Mouse (Mus musculus) erythroblast, embryonic 14.5 days (primary cell): ENCODE measurements around the gene Lrguk. TPM values are rescaled to one million over a fixed set of nuclear protein-coding genes. Genes with fewer than 3 reads are reported as not detected.

Experiments used
- H3K27me3 ChIP-seq: 2 replicates; pipeline ENCODE4 v1.6.1; 2012; ENCODE audit warnings: inconsistent platforms; ENCODE audit not compliant: control insufficient read depth
- H3K36me3 ChIP-seq: 2 replicates; pipeline ENCODE4 v1.6.1; 2012; ENCODE audit warnings: mild to moderate bottlenecking, inconsistent platforms; ENCODE audit not compliant: control insufficient read depth
- H3K4me1 ChIP-seq: 2 replicates; pipeline ENCODE4 v1.6.1; 2012; ENCODE audit warnings: inconsistent platforms; ENCODE audit not compliant: control insufficient read depth
- H3K4me3 ChIP-seq: replicated peaks from 2 replicates; pipeline ENCODE3; 2012; ENCODE audit warnings: moderate library complexity, mild to moderate bottlenecking, inconsistent platforms
- H3K9me3 ChIP-seq: 2 replicates; pipeline ENCODE4 v1.6.1; 2012; ENCODE audit warnings: low read length, inconsistent platforms, mixed read lengths; ENCODE audit not compliant: control insufficient read depth
- GATA1 ChIP-seq: IDR thresholded peaks from 2 replicates; pipeline ENCODE4 v1.6.1; 2012; ENCODE audit warnings: low read length, inconsistent platforms, mixed read lengths
- TAL1 ChIP-seq: IDR thresholded peaks from 3 replicates; pipeline ENCODE4 v1.6.1; 2012; ENCODE audit warnings: low read length, inconsistent platforms, mixed read lengths
- polyA plus RNA-seq: library from polyadenylated mRNA; stranded (reverse); fragments of >175 nt; gene quantifications from 2 replicates; pipeline ENCODE4 v1.2.3, GENCODE M21; 2012

Lrguk gene
- polyA plus RNA-seq, 1 experiment = not detected

DNA sequence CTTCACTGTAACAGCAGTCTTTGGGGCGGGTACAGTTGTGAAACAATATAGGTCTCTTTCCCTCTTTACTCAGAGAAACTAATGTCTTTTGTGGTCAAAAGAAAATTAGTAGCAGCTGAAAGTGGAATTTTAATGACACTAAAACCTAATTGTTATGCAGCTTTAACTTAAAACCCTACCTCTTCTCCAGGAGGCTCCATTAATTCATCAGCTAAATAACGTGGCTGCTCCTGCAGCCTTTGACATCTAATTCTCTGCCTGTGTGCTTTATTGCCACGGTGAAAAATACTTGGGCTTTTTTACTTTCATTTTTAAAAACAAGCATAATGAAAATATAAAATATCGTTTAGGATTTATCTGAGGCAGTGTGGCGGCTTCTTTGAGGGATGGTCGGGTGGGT, 15.8 kb upstream of the Lrguk start:
- peaks cover 7% of the 10 kb centered on the region; the same call in 1 of the 2 replicates for H3K9me3 ChIP-seq
- TF ChIP-seq GATA1 = no peak
- TF ChIP-seq TAL1 = no peak
- H3K27me3 ChIP-seq = no peaks in the 10 kb centered on the region
- H3K36me3 ChIP-seq = no peaks in the 10 kb centered on the region
- H3K4me3 ChIP-seq = no peak overlapping the region
- H3K4me1 ChIP-seq = no peaks in the 10 kb centered on the region

DNA sequence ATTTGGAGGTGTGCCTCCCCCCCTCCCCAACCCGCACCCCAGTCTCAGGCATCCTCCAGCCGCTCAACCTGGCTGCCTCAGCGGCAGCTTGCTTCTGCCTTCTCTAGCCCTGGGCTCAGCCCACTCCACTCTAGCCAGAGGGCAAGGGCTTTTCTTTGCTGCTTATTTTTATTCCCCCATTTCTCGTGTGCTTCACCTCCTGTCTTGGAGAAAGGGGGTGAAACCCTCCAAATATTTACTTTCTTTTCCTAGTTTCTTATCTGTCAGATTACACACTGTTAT, 439 bp downstream of the Lrguk start:
- Histone ChIP-seq H3K4me3 (peak overlapping the region; percentile 62), H3K36me3 (no peaks in the 10 kb centered on the region), H3K4me1 (peaks cover 19% of the 10 kb centered on the region), H3K9me3 (no peaks in the 10 kb centered on the region), H3K27me3 (peaks cover 4% of the 10 kb centered on the region; the same call in 1 of the 2 replicates)
- no peak for TF ChIP-seq GATA1
- TF ChIP-seq TAL1 = no peak

DNA sequence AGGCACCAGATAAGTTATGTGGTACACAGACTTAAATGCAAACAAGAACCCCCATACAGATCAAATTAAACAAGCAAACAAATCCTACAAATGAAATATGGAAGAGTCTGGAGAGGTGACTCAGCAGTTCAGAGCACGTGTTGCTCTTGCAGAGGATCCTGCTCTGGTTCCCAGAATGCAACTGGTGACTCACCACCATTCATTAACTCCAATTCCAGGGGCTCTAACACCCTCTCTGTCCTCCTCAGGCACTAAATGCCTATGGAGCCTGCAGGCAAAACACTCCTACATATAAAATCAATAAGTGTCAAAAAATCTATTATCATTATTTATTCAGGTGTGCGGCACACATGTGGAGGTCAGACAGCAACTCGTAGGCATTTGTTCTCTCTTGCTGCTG, 4.8 kb downstream of the Lrguk start:
- no peaks in the 10 kb centered on the region for H3K9me3 ChIP-seq
- peaks cover 4% of the 10 kb centered on the region; the same call in 1 of the 2 replicates for H3K27me3 ChIP-seq
- no peaks in the 10 kb centered on the region for H3K36me3 ChIP-seq
- peaks cover 16% of the 10 kb centered on the region for H3K4me1 ChIP-seq
- TF ChIP-seq GATA1 (no peak), TAL1 (no peak)
- no peak overlapping the region for H3K4me3 ChIP-seq

DNA sequence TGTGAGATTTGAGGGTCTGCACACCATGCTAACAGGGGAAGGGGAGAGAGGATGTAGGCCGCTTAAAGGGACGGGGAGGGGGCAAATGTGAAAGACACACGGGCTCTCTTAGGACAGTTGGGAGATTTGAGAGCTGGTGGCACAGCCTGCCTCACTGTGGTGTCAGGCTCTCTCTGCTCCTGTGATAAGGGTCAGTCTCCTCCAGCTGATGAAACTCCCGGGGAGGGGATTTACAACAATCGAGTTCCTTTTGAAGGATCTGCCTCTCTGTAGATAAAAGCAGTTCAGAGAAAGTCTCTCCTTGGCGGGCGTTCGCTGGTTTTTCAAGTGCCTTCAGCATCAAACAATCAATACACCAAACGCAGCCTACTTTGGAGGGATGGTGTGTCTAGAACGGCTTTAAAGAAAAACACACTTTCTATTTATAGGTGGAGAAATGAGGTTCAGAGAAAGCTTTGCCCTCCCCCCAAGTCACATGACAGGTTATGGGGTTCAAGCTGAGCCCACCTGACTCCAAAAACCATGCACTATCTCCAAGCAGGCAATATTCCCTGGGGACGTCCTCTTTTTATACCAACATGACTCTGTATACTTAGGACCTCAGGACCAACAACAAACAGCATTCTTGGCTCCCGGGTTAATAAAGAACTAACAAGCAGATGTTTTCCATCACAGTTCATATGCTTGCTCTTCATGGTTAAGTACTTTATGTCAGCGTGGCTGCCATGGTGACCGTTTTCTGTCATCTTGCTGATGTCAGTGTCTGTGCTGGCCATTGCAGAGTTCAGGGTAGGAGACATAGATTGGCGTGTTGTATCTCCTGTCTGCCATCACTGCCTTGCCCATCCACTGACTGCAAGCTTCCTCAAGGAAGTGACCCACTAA, 5.6 kb downstream of the Lrguk start:
- no peaks in the 10 kb centered on the region for H3K36me3 ChIP-seq
- peaks cover 4% of the 10 kb centered on the region; the same call in 1 of the 2 replicates for H3K27me3 ChIP-seq
- no peaks in the 10 kb centered on the region for H3K9me3 ChIP-seq
- H3K4me1 ChIP-seq = peaks cover 9% of the 10 kb centered on the region
- no peak overlapping the region for H3K4me3 ChIP-seq
- TF ChIP-seq GATA1 (no peak), TAL1 (no peak)

DNA sequence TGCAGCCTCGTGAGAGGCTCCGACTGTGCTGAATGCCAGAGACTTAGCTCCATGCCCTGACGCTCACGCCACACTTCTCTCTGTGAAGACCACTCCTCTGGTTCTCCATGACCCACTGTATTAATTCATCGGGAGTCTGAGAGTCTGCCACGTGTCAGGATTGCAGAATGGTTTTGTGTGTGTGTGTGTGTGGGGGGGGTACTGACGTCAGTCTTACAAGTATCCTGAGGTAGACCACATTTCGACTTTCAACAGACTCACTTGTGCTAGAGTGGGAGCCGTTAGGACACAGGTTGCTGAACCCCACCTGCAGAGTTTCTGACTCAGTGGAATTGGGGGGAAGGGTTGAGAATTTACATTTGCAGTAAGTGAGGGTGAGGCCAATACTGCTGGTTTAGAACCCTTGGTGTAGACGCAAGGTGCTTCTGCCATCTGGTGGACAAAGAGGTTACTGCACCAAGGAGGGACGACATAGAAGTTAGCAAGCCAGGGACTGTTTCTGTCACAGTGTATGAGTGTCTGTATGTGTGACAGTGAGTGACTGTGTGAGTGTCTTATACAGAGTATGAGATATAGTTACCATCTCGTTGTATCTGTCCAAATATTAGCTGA, 11.5 kb downstream of the Lrguk start:
- Histone ChIP-seq H3K36me3 (no peaks in the 10 kb centered on the region), H3K4me1 (no peaks in the 10 kb centered on the region), H3K27me3 (no peaks in the 10 kb centered on the region), H3K4me3 (no peak overlapping the region), H3K9me3 (no peaks in the 10 kb centered on the region)
- TF ChIP-seq GATA1 = no peak
- TF ChIP-seq TAL1 = no peak

DNA sequence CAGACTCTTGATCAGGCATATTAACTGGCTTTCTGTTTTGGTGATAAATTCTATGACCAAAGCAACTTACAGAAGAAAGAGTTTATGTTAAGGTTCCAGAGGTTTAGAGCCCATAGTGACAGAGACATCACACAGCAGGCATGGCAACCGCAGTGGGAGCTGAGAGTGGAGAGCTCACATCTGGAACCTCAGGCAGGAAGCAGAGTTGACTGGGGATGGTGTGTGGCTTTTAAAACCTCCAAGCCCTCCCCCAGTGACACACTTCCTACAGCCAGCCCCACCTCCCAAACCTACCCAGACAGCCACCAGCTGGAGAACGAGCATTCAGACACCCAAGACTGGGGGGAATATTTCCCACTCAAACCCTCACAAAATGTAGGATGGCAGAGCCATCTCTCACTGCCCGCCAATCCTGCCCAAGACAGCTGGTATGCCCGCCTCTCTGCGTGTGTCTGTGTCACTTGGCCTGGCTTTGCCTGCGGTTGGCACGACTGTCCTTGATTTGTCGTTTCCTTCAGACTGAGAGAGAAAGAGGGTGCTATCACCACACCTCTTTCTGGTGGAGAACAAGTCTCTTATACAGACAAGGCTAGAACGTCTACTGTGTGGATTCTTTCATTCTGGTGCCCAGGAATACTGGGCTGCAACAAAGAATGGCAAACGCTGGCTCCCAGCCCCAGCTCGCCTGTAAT, 12.5 kb downstream of the Lrguk start:
- no peaks in the 10 kb centered on the region for H3K36me3 ChIP-seq
- H3K4me1 ChIP-seq = no peaks in the 10 kb centered on the region
- H3K9me3 ChIP-seq = no peaks in the 10 kb centered on the region
- no peaks in the 10 kb centered on the region for H3K27me3 ChIP-seq
- TF ChIP-seq GATA1 (no peak), TAL1 (no peak)
- no peak overlapping the region for H3K4me3 ChIP-seq

DNA sequence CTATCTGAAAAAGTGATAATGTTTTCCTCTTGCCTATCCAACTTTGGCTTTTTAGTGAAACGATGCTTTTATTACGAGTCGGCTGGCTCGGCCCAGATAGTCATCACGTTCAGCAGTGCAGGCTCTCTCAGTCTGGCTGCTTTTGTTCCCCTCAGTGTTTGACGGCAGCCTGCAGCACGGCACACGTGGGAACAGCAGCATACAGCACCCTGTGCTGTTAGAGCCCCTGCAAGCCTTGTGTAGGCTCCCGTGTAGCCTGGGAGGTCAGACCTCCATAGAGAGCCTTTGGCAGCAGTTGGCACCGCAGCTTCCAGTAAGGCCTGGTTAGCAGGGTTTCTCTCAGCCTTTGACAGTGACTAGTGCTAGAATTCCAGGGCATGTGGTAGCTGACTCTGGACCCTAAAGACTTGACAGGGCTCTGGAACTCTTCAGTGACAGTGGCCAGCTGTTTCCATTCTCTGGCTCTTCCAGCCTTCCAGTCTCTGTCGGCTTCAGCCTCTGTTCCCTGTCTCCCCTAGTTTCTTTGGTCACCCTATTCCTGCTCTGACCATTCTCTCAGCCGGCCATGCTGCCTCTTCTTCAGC, 15.1 kb downstream of the Lrguk start:
- no peak for TF ChIP-seq GATA1
- TF ChIP-seq TAL1 = no peak
- H3K36me3 ChIP-seq = no peaks in the 10 kb centered on the region
- H3K4me3 ChIP-seq = no peak overlapping the region
- H3K27me3 ChIP-seq = no peaks in the 10 kb centered on the region
- no peaks in the 10 kb centered on the region for H3K4me1 ChIP-seq
- no peaks in the 10 kb centered on the region for H3K9me3 ChIP-seq

DNA sequence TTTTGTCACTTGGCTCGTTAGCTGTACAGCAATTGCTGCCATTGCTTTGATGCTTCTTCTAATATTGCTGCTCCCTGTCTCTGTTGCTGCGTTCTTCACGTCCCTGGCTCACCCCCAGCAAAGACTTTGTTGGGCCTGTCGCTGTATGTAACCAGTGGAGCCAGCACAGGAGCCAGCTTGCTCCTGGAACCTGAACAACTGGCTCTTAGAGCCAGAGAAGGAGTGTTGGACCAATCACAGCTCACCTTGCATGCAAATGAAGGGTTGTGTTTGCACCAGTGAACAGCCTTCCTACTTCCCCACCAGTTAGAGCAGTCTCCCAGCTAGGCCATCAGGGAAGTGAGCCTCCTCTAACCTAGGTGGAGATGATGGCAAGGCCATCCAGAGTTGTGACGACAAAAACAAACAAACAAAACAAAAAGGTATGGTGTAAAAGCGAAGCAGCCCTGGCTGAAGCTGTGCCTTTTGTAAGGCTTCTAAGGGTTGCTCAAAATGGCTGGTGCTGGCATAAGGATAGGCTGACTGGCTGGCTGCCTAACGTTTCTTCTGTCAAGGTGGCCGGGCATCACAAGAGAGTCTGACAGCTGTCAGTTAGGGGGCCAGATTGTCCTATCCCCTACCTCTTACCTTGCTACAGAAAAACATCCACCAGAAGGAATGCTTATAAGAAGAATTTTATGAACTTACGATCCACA, 15.7 kb downstream of the Lrguk start:
- no peaks in the 10 kb centered on the region for H3K4me1 ChIP-seq
- no peaks in the 10 kb centered on the region for H3K36me3 ChIP-seq
- H3K4me3 ChIP-seq = no peak overlapping the region
- no peaks in the 10 kb centered on the region for H3K9me3 ChIP-seq
- TF ChIP-seq GATA1 = no peak
- TF ChIP-seq TAL1 = no peak
- H3K27me3 ChIP-seq = no peaks in the 10 kb centered on the region
